Mouse (Mus musculus) kidney, adult 2 months (tissue): ENCODE measurements around the gene Il13.

ENCODE experiments used
- CTCF ChIP-seq: fragments of 200-500 bp; conservative IDR thresholded peaks from 2 replicates; pipeline ENCODE4 v1.5.1; 2011; ENCODE audit warnings: low read depth, mild to moderate bottlenecking, control low read depth, low read length, moderate library complexity, mixed read lengths; ENCODE audit not compliant: insufficient read depth, insufficient read length
- POLR2A ChIP-seq: fragments of 200-500 bp; IDR thresholded peaks from one replicate; pipeline ENCODE4 v1.6.1; 2011; ENCODE audit warnings: low read depth, low read length, control low read depth

DNA sequence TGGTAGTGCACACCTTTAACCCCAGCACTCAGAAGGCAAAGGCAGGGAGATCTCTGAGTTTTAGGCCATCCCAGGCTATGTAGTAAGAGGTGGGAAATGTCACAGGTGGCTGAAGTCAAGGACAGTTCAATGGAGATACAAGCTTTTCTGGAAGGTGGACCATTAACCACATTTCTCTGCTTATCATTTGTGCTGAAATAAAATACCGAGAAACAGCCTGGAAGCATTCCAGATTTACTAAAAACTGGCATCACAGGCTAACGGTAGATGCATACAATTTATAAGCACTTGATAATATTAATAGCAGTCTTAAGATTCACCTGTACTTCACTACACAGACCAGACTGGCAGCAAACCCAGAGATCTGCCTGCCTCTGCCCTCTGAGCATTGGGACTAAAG lies 17.9 kb upstream of the Il13 start:
- TF ChIP-seq POLR2A (no peak), CTCF (no peak)
